Mouse (Mus musculus): ENCODE results near the gene Ifi211.
"Not testable (repeated sequence)": the region's sequence is repeated elsewhere in the genome, so short reads cannot be mapped to it uniquely, and the experiment has no call there.

DNA sequence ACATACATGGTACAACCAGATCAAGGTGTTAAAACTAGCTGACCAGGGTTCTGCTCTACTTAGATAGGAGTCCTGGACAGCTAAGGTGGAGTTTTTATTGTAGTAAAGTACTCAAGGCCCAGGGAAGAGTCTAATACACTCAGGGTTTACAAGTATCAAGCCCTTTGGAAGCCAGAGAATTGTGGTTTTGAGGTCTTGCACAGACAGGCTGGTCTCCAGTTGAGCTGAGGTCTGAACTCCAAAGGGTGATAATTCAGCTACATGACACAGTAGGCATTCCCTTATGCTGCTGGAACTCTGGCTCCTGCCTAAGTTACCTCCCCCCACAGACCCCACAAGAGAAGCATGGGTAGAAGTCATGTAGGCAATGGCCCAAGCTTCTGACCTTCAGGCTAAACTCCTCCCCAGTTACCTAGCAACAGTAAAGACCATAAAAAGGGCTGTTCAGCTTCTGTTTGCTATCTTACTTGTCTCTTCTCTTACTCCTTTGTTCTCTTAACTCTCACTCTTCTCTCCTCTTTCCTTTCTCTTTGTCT, 478 bp upstream of the Ifi211 start:
- TF ChIP-seq POLR2A (IDR thresholded peaks at IDR 0.05; ENCODE audit: low read depth, low read length); CTCF (conservative IDR thresholded peaks at IDR 0.05; ENCODE audit: insufficient read depth, insufficient read length, low read depth, low read length): not testable (repeated sequence)
